Mouse (Mus musculus): Measurements from ENCODE around the gene Prkch. TPM values are rescaled to one million over a fixed set of nuclear protein-coding genes. Genes with fewer than 3 reads are reported as not detected.
"Not testable (repeated sequence)": the region's sequence is repeated elsewhere in the genome, so short reads cannot be mapped to it uniquely, and the experiment has no call there.

The Prkch gene
- total RNA-seq (2015; ENCODE audit: low replicate concordance) (2.5 and 2.7 TPM in 2 replicates), total RNA-seq (2017; ENCODE audit: low replicate concordance) (2.1 and 2.4 TPM in 2 replicates)

- no peak for ATAC-seq (replicated peaks; ENCODE audit: low FRiP score, poor library complexity, severe bottlenecking)
Measured at GRCm38 (mm10) chr12:73584610-73585240, at the start of gene Prkch. Gene Prkch (plus strand): TSS chr12:73584796.

- ATAC-seq (replicated peaks; ENCODE audit: low FRiP score, poor library complexity, severe bottlenecking) = no peak
Measured at GRCm38 (mm10) chr12:73537499-73538138, 47.0 kb upstream of the Prkch start.

GRCm38 (mm10) chr12:73538139-73538508 lies 46.5 kb upstream of the Prkch start:
- ATAC-seq (replicated peaks; ENCODE audit: low FRiP score, poor library complexity, severe bottlenecking) = not testable (repeated sequence)

- ATAC-seq (replicated peaks; ENCODE audit: low FRiP score, poor library complexity, severe bottlenecking) = no peak
Measured at GRCm38 (mm10) chr12:73539151-73539550, 45.4 kb upstream of the Prkch start.

DNA sequence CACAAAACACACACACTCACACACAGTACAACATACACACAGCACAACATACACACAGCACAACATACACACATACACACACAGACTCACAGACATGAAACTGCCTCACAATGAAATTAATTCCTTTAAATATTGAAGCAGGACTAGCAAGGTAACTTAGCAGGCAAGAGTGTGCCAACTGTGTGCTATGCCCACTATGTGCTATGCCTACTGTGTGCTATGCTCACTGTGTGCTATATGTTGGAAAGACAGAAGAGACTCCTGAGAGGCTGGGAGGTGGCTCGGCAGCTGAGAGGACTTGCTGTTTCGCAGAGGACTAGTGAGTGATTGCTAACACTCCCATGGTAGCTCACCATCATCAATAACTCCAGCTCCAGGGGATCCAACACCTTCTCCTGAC lies 44.2 kb upstream of the Prkch start:
- ATAC-seq (replicated peaks; ENCODE audit: low FRiP score, poor library complexity, severe bottlenecking) = no peak

DNA sequence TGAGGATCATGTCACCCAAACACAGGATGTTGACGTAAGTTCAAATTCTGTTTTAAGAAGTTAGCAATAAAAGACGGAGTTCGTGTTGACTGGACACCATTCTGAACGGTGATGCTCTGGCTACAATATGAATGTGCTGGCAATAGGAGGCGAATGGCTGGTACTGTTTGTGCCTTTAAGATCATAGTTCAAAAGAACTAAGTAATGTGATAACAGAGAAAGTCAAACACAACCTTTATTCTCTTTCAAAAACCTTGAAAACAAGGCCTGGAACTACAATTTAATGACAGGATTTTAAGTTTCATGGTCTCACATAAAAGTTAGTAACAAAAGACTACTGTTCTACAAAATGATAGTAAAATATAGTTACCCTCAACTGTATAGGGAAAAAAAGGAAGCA lies 41.4 kb upstream of the Prkch start:
- no peak for ATAC-seq (replicated peaks; ENCODE audit: low FRiP score, poor library complexity, severe bottlenecking)

GRCm38 (mm10) chr12:73544736-73545671 lies 39.6 kb upstream of the Prkch start:
- ATAC-seq (replicated peaks; ENCODE audit: low FRiP score, poor library complexity, severe bottlenecking) = no peak

- no peak for ATAC-seq (replicated peaks; ENCODE audit: low FRiP score, poor library complexity, severe bottlenecking)
Measured at GRCm38 (mm10) chr12:73545672-73546085, 38.9 kb upstream of the Prkch start.

DNA sequence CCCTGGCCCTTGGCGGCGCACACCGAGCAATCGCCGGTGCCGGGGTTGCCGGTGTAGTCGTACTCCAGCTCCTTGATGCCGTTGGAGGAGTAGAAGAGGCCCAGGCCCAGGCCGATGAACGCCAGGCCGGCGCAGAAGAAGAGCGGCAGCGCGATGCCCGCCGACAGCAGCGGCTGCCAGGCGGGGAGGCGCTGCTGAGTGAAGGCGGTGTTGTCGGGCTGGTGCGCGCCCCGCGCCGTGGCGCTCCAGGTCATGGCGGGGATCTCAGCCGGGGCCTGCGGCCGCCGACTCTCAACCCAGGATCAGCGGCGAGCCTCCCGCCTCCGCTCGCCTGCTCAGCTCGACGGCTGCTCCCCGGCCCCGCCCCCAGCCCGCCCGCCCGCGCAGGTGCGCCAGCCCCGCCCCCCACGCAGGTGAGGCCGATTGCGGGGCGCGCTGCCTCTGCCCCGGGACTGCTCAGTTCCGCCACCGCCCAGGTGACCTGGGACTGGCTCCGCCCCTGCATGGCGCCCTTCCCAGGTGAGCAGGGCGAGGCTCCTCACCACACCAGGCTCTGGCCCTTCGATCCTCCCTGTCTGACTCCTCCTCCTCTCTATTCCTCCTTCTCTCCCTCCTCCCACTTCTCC lies 38.4 kb upstream of the Prkch start, which contains the start of gene Tmem30b:
Gene Tmem30b (minus strand): TSS at position 307 of the 626 bp plus-strand sequence.
- no peak for ATAC-seq (replicated peaks; ENCODE audit: low FRiP score, poor library complexity, severe bottlenecking)

GRCm38 (mm10) chr12:73547646-73548045 lies 37.0 kb upstream of the Prkch start:
- ATAC-seq (replicated peaks; ENCODE audit: low FRiP score, poor library complexity, severe bottlenecking) = no peak

DNA sequence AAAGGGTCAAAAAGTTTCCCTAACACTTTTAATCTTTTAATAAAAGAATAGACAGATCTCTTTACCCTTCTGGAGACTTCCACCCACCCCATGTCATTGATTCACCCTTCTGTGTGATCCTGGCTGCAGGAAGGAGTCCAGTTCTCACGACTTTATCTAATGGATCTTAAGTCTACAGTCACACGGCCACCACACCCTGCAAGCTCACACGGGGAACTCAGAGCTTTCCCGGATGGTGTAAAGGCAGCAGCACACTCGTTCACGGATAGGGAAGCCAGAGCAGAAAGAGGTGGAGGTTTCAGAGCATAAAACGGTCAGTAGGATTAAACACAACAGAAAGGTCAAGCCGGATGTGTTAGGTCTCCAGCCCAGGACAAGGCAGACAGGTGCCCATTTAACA lies 36.3 kb upstream of the Prkch start:
- no peak for ATAC-seq (replicated peaks; ENCODE audit: low FRiP score, poor library complexity, severe bottlenecking)

DNA sequence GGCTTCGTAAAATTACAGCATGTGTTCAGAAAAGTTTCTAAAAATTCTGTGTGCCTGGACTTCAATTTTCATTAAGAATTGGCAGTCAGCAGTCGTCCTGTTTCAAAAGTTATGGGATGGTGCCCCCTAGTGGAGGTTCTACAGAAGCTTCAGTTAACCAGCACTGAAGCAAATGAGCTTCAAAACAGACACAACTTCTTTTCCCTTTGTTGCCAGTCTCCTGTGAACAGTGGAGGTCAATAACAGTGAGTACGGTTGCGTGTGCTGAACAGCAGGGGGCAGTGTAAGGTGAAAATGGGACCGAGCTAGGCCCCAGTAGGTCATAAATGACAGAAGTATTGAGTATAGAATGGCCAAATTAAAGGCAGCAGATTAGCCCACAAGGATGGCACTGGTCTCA lies 30.4 kb upstream of the Prkch start:
- 0 out of 2 replicates have a peak, but pooled peaks have one; percentile 35 for ATAC-seq (replicated peaks; ENCODE audit: low FRiP score, poor library complexity, severe bottlenecking)

- ATAC-seq (replicated peaks; ENCODE audit: low FRiP score, poor library complexity, severe bottlenecking) = no peak
Measured at GRCm38 (mm10) chr12:73558525-73559195, 25.9 kb upstream of the Prkch start.

GRCm38 (mm10) chr12:73560091-73560490 lies 24.5 kb upstream of the Prkch start:
- no peak for ATAC-seq (replicated peaks; ENCODE audit: low FRiP score, poor library complexity, severe bottlenecking)

DNA sequence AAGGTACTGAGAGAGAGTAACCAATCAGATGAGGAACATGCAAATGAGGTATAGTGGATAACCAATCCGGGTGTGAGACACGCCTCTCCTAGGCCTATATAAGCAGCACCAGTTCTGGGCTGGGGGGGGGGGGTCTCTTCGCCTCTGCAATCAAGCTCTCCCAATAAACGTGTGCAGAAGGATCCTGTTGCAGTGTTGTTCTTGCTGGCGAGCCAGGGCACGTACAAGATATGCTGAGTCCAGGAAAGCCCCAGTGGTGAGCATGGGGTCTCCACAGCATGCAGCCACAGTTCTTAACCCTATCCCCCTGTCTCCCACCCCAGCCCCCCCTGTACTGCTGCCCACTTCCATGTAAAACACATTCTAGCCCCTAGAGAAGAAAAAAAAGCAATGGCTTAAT lies 21.5 kb upstream of the Prkch start:
- ATAC-seq (replicated peaks; ENCODE audit: low FRiP score, poor library complexity, severe bottlenecking) = not testable (repeated sequence)

GRCm38 (mm10) chr12:73564176-73564575 lies 20.4 kb upstream of the Prkch start:
- ATAC-seq (replicated peaks; ENCODE audit: low FRiP score, poor library complexity, severe bottlenecking) = no peak

GRCm38 (mm10) chr12:73564795-73565619 lies 19.6 kb upstream of the Prkch start:
- ATAC-seq (replicated peaks; ENCODE audit: low FRiP score, poor library complexity, severe bottlenecking) = no peak

- ATAC-seq (replicated peaks; ENCODE audit: low FRiP score, poor library complexity, severe bottlenecking) = no peak
Measured at GRCm38 (mm10) chr12:73565620-73565969, 19.0 kb upstream of the Prkch start.

DNA sequence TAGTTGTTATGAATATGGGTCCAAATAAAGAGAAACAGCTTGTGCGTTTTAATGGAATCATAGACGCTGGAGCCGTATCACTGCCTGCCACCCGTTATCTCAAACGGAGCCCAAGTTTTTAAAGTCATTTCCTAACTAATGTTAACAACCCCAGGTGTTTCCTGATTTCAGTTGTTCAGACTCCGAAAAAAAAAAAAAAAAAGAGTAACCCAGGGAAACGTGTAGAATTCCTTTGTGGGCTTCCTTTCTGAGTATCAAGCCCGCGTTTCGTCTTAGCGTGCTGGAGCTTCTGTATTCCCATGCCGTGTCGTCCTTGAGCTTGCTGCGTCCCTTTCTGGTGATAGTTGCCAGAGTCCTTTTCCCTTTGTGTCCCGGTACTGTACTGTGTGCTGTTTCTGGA lies 10.0 kb upstream of the Prkch start:
- no peak for ATAC-seq (replicated peaks; ENCODE audit: low FRiP score, poor library complexity, severe bottlenecking)
